Mouse (Mus musculus) C2C12 (cell line): ENCODE results near the gene Myo1b. TPM values are rescaled to one million over a fixed set of nuclear protein-coding genes. Genes with fewer than 3 reads are reported as not detected.

Source experiments
- H3K27me3 ChIP-seq: one replicate; pipeline ENCODE4 v1.6.1; 2011; ENCODE audit not compliant: control insufficient read depth, insufficient read depth, insufficient read length
- H3K36me3 ChIP-seq: one replicate; pipeline ENCODE4 v1.6.1; 2011; ENCODE audit not compliant: control insufficient read depth, insufficient read depth
- H3K4me3 ChIP-seq: one replicate; pipeline ENCODE4 v1.5.1; 2011; ENCODE audit warnings: mild to moderate bottlenecking, control low read depth; ENCODE audit not compliant: poor library complexity, insufficient read depth, severe bottlenecking
- H3K79me2 ChIP-seq: one replicate; pipeline ENCODE4 v1.6.1; 2011; ENCODE audit not compliant: control insufficient read depth, insufficient read depth
- H3K79me3 ChIP-seq: one replicate; pipeline ENCODE4 v1.6.1; 2011; ENCODE audit warnings: low read depth, control low read depth
- H3ac ChIP-seq: one replicate; pipeline ENCODE3; 2011; ENCODE audit warnings: low read depth; ENCODE audit not compliant: control insufficient read depth, insufficient read length
- CEBPB ChIP-seq: IDR thresholded peaks from one replicate; pipeline ENCODE4 v1.6.1; 2011; ENCODE audit warnings: low read depth, mild to moderate bottlenecking, control low read depth, moderate library complexity
- CTCF ChIP-seq: IDR thresholded peaks from one replicate; pipeline ENCODE4 v1.5.1; 2011; ENCODE audit not compliant: control insufficient read depth, insufficient read depth, insufficient read length
- FOSL1 ChIP-seq: IDR thresholded peaks from one replicate; pipeline ENCODE4 v1.8.0; 2011; ENCODE audit warnings: mild to moderate bottlenecking, low read length; ENCODE audit not compliant: poor library complexity, insufficient read depth, severe bottlenecking
- MAX ChIP-seq: IDR thresholded peaks from one replicate; pipeline ENCODE4 v1.6.1; 2011; ENCODE audit warnings: mild to moderate bottlenecking, control low read depth
- MYOD1 ChIP-seq: IDR thresholded peaks from one replicate; pipeline ENCODE4 v1.6.1; 2011; ENCODE audit warnings: low read depth; ENCODE audit not compliant: control insufficient read depth, insufficient read length
- MYOG ChIP-seq: IDR thresholded peaks from one replicate; pipeline ENCODE4 v1.6.1; 2011; ENCODE audit not compliant: control insufficient read depth, insufficient read length; ENCODE audit errors: extremely low read depth
- USF1 ChIP-seq: IDR thresholded peaks from one replicate; pipeline ENCODE4 v1.6.1; 2011; ENCODE audit warnings: low read depth, mild to moderate bottlenecking, control low read depth, moderate library complexity
- polyA plus RNA-seq: library from polyadenylated mRNA; unstranded; fragments of >200 nt; fragmentation: generic; extraction: Trizol; gene quantifications from one replicate; pipeline ENCODE4 v1.2.1, GENCODE M21; 2012; ENCODE audit warnings: missing spikeins

Myo1b gene
- polyA plus RNA-seq, 1 experiment = 2.9 TPM

- no peaks in the 10 kb centered on the region for H3K36me3 ChIP-seq
- H3K79me3 ChIP-seq = no peaks in the 10 kb centered on the region
- no peak overlapping the region for H3ac ChIP-seq
- H3K79me2 ChIP-seq = no peaks in the 10 kb centered on the region
- no peak overlapping the region for H3K4me3 ChIP-seq
- no peaks in the 10 kb centered on the region for H3K27me3 ChIP-seq
- TF ChIP-seq CTCF (no peak), USF1 (no peak), CEBPB (no peak), MAX (no peak), MYOD1 (no peak), FOSL1 (no peak), MYOG (no peak)
Observed at GRCm38 (mm10) chr1:51780357-51780756, 135.5 kb downstream of the Myo1b start.

GRCm38 (mm10) chr1:51778241-51778640 lies 137.6 kb downstream of the Myo1b start:
- Histone ChIP-seq H3K4me3 (no peak overlapping the region), H3ac (no peak overlapping the region), H3K79me3 (no peaks in the 10 kb centered on the region), H3K27me3 (no peaks in the 10 kb centered on the region), H3K79me2 (no peaks in the 10 kb centered on the region), H3K36me3 (peaks cover 1% of the 10 kb centered on the region)
- TF ChIP-seq FOSL1 = no peak
- TF ChIP-seq CTCF = no peak
- no peak for TF ChIP-seq CEBPB

- Histone ChIP-seq H3K36me3 (peaks cover 4% of the 10 kb centered on the region), H3ac (no peak overlapping the region), H3K79me3 (no peaks in the 10 kb centered on the region), H3K27me3 (no peaks in the 10 kb centered on the region), H3K4me3 (no peak overlapping the region), H3K79me2 (no peaks in the 10 kb centered on the region)
- no peak for TF ChIP-seq MAX
- no peak for TF ChIP-seq CEBPB
Observed at GRCm38 (mm10) chr1:51770504-51770871, 145.4 kb downstream of the Myo1b start.

GRCm38 (mm10) chr1:51769815-51770503 lies 145.9 kb downstream of the Myo1b start:
- Histone ChIP-seq H3K79me2 (no peaks in the 10 kb centered on the region), H3ac (no peak overlapping the region), H3K79me3 (no peaks in the 10 kb centered on the region), H3K27me3 (no peaks in the 10 kb centered on the region), H3K36me3 (peaks cover 4% of the 10 kb centered on the region), H3K4me3 (no peak overlapping the region)
- TF ChIP-seq MAX (no peak), FOSL1 (no peak), MYOD1 (no peak)

- no peak overlapping the region for H3ac ChIP-seq
- no peaks in the 10 kb centered on the region for H3K36me3 ChIP-seq
- no peaks in the 10 kb centered on the region for H3K79me2 ChIP-seq
- H3K4me3 ChIP-seq = no peak overlapping the region
- no peaks in the 10 kb centered on the region for H3K79me3 ChIP-seq
- TF ChIP-seq MYOG = no peak
- no peak for TF ChIP-seq CEBPB
- TF ChIP-seq MAX = no peak
- TF ChIP-seq MYOD1 = no peak
- TF ChIP-seq USF1 = no peak
- no peak for TF ChIP-seq FOSL1
- no peak for TF ChIP-seq CTCF
- no peaks in the 10 kb centered on the region for H3K27me3 ChIP-seq
Observed at GRCm38 (mm10) chr1:51766271-51766670, 149.6 kb downstream of the Myo1b start.

GRCm38 (mm10) chr1:51765156-51765555 lies 150.7 kb downstream of the Myo1b start:
- H3K79me3 ChIP-seq = no peaks in the 10 kb centered on the region
- no peaks in the 10 kb centered on the region for H3K36me3 ChIP-seq

More at GRCm38 (mm10) chr1:51765156-51765555, 150.7 kb downstream of the Myo1b start:
- H3K4me3 ChIP-seq = no peak overlapping the region
- no peaks in the 10 kb centered on the region for H3K27me3 ChIP-seq
- no peaks in the 10 kb centered on the region for H3K79me2 ChIP-seq
- TF ChIP-seq MYOD1 = no peak
- TF ChIP-seq FOSL1 = no peak
- no peak for TF ChIP-seq CTCF
- TF ChIP-seq USF1 = no peak
- TF ChIP-seq MYOG = no peak
- TF ChIP-seq CEBPB = no peak
- no peak for TF ChIP-seq MAX
- no peak overlapping the region for H3ac ChIP-seq
